Mouse (Mus musculus) NIH3T3 (cell line): Measurements from ENCODE around the gene Sept12.

Experiments used
- DNase-seq: peaks from one replicate; pipeline ENCODE4 v3.0.0-alpha.2; 2012; ENCODE audit warnings: low read depth

Gene Sept12

DNA sequence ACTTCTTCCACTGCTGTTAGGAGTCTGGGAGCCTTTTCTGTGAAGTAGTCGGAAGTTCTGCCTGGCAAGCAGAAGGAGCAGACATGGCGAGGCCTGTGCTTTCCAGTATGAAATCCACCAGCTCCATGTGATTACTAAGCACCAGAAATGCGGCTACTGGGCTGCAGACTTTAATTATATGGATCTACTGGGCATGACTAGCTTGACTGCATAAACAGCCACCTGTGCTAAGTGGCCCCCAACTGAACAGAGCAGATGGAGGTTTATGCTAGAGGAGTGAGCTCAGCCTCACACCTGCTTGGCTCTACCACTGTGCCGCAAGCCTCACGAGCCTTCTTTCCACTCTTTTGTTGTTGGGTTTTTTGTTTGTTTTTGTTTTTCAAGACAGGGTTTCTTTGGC is 23.1 kb downstream of the Sept12 start:
- DNase-seq: no peak

DNA sequence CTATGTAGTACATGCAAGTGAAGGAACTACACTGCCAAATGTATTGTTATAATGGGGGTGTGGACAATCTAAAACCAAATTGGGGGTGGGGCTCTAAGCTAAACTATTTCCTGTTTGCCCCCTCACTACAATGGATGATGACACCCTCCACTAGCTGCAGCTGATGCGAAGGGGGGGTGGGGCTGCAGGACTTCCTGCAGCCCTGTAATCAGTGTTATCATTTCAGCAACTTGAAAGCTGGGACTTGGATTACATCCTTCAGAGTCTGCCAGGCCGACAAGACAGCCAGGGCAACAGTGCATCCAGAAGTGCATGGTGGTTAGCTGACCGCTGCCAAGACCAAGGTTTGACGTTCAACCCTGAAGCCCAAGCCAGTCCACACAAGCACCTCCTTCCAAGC is 26.0 kb downstream of the Sept12 start:
- DNase-seq: no peak

DNA sequence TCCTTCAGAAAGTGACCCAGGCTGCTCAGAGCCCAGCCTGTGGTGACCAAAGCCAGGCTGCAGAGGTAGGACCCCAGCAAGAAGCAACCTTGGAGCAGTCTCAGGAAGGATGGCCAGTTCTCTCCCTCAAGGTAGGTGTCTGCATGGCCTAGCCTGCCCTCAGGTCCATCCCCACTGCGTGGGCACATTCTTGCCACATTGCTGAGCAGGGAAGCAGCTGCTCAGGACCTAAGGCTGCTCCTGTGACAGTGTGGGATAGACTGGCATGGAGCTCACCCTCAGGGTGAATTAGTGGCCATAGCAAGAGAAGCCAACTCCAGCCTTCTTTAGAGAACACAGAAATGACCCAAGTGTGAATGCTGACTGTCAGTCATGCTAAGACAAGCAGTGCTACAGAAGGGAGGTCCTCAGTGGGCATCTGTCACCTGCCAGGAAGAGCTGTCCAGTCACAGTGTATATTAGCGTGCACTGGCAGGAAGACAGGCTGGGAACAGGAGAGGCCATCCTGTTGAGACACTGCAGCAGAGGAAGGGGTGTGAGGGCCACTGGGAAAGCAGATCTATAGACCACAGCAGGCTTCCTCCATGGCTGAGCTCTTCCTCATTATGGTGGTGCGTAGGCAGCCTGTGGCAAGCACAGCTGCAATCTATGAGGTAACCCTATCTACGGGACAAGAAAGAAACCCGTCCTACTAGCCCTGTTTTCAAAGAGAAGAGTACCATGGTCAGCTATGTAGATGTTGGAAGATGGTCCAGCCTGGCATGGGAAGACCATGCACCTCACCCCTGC is 28.4 kb downstream of the Sept12 start:
- DNase-seq: no peak

DNA sequence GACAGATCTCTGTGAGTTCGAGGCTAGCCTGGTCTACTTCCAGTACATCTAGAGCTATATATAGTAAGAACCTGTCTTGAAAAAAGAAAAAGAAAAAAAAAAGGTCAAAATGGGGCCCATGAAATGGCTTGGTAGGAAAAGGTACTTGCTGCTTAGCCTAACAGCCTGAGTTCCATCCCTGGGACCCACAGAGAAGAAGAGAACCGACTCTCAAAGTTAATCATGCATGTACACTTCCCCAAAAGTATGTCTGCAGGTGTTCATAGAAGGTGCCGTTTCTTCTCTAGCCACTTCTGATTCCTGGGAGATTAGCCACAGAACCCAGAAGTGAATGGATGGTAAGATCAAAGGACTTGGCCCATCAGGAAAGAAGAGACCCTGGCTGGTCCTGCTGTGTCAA is 29.2 kb downstream of the Sept12 start:
- DNase-seq: no peak

DNA sequence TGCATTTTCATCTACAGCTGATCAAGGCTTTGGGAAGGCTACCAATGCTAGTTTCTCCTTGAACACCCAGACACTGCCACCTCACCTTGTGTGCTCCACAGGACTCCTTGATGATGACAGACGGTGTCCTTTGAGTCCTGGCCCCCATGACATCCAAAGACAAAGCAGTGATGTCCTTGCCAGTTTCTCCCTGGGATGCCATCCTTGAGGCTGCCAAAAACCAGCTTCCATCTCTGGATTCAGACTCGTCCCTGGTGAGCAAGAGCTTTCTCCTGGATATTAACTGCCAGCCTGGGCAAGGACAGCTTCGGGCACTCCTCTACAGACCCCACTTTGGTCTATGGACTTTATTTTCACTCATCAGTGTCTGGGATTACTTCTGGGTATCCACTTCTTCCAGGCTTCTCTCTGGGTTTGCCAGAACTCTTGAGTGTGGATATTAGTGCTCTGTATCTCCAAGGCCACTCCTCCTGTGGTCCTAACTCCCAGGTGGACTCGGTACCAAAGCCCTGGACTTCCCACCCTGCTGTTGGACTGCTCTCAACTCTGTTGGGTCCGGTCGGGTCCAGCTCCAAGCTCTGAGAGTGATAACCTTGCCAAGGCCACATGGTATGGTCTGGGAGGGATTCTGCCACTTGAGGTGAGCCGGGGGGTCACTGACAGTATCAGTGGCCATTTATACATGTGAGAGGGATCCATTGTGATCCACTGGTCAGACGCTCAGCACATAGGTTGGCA is 32.1 kb downstream of the Sept12 start:
- DNase-seq: no peak

DNA sequence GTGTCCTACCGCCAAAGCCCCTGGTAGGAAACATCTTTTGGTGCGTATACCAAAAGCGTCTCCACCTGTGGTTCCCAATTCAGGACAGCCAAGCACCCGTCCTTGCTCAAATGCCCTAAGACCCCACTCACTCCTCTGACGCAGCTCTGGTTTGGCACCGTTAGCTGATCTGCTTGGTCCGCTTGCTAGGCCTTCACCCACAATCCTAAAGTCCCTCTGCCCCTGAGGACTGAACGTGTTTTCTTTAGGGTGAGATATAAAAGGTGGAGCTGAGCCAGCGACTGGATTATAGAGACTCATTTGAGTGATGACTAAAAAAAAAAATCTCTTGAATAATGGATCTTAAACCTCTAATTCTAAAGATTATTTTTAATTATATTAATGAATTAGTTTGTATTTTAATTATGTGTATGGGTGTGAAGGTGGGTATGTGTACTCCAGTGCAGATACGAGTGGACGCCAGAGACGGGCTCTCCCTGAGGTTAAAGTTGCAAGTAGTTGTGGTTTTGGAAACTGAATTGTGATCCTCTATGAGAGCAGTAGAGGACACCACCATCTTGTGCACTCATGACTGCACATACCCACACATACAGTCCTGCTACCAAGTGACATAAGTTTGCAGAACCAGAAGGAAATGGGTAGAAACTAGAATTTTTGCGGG is 32.8 kb downstream of the Sept12 start:
- peak; percentile 50 for DNase-seq

DNA sequence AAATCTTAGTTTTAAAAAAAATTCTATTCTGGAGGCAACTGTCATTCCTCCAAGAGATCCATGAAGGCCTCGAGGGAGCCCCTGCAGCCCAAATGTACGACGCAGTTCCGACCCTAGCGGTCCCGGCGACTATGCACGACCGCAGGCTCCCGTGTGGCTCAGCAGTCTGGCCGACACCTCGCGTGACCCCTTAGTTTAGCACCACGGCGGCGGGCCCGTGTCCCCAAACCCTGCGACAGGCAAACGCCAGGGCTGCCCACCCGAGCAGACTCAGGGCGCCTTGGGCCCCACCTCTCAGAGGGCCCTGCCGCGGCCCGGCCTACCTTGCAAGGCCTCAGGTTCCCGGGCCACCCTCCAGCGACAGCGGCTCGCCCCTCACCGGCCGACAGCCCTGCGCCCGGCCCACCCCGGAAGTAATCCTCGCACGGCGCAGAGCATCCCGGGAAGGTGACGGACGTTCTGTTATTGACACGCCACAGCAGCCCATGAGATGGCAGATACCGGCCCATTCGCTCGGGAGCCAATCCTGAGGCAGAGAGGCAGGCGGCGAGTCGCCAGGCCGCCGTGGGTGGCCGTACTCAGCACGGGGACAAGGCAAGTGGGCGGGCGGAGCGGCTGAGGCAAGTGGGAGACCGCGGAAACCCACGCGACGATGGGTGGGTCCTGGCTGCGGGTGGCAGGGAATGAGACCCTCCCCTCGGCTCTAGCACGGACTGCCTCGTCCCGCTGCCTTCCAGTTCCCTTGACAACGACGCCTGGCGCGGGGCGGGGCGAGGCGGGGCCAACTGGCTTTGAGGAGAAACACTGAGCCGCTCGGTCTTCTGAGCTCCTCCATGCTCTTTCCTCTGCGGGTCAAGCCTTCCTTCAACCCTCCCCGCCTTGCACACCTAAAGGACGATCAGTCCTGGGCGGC is 33.6 kb downstream of the Sept12 start, which contains the start of gene Anks3:
Gene Anks3 (minus strand): TSS at position 409 of the 913 bp plus-strand sequence.
- peak; percentile 98 for DNase-seq

DNA sequence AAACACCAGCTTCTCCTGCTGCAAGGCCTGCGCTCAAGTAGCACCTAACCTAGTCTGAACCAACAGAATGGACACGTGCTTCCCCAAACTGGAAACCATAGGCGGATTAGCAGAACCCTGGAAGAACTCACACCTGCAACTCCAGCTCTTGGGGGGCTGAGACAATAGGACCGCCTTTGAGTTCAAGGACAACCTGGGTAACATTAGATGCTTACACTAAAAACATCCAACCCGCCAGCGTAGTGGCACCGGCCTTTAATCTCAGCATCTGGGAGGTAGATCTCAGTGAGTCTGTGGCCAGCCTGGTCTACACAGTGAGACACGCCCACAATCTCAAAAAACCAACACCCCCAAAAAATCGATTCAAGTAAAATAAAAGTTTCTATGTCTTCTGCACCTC is 34.3 kb downstream of the Sept12 start:
- peak; percentile 11 for DNase-seq

DNA sequence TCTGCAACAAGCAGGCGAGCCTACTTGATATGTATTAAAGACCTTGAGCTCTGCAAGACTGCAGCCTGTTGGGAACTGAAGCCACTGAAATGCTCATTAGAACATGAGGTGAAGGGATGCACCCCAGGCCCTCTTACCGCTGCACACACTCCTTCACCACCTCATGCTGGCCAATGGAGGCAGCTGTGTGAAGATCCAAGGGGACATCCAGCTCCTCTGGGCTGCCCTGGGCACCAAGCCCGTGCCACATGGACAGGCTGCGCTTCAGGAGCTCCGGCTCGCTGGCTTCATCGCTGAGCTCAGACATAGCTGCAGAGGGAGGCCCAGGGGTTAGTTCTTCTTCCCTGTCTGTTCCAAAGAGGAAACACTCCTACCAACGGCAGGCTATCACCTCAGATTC is 37.4 kb downstream of the Sept12 start:
- no peak for DNase-seq

DNA sequence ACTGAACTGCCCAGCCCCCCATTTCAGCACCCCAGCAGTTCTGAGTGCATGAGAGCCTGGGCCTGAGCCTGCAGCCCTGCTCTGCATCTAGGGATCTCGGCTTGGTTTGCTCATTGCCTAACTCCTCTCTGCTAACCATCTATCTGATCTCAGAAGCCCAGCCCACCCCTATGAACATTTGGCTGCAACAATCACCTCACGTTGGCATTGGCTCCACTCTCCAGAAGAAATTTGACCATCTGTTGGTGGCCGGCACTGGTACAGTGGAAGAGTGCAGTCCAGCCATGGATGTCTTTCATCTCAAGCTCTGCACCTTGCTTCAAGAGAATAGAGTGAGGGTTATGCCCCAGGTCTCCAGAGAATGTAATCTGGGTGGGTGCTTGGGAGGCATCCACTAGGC is 40.2 kb downstream of the Sept12 start:
- DNase-seq: no peak

DNA sequence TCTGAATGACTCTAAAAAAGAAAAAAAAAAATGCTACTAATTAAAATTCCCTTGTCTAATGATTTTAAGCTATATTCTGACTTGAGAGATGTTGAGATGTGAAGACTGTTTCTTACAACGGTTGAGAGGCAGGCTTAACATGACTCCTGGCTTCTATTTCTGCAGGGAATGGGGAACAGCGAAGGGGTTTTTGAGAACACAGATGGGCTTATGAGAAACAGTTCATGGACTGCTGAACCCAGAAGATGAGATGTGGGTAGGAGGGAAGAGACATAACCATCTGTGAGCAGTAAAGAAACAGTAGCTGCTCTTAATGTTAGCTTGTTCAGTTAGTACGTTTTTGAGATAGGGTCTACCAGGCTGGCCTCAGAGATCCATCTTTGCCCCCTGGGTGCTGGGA is 41.0 kb downstream of the Sept12 start:
- no peak for DNase-seq

DNA sequence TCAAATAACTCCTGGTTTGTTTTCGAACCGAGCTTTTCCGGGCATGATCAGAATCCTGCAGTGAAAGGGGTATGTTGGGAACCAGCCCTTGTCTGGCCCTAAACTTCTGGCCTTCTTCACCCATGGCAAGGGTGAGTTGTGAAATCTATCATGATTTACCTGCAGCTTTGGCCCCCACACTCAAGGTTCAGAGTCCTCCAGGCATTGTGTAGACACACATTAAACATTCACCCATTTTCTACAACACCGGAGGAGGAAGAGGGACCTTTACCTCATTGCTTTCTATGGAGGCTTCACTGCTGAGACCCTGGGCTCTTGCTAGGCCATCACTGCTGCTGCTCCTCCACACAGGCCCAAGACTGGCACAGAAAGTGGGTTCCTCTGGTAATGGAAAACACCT is 50.3 kb downstream of the Sept12 start:
- no peak for DNase-seq

DNA sequence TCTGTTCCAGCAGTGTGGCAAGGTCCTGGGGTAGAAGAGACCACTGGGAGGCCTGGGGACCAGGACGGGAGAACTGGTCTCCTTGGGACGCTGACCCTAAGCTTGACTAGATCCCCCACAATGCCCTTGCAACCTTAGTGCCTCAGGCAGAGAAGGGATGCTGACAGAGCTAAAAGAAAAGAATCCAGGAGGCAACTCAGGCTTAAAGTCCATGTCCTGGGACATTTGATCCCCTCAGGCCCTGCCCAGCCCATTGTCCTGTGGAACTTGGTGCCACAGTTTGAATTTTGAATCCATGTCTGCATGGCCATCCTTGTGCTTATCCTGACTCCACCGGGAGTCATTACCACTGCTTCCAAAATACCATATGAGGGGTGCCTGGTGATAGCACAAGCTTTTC is 51.5 kb downstream of the Sept12 start:
- DNase-seq: no peak

DNA sequence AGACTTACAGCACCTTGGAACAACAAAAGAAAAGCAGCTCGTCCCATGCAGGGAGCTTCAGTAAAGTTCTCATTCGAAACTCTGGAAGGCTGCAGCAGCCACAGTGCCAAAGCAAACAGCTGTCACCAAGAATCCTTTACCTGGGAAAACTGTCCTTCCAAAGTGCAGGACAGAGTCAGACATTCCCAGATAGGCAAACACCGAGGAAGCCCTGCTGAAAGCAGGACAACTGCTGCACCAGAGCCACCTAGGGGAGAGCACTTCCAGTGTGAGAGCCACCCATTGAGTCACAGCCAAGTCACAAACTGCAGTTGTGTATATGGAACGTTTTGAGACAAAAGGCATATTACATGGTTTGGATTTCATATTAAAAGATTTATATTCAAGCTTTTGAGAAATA is 52.2 kb downstream of the Sept12 start:
- DNase-seq: no peak

DNA sequence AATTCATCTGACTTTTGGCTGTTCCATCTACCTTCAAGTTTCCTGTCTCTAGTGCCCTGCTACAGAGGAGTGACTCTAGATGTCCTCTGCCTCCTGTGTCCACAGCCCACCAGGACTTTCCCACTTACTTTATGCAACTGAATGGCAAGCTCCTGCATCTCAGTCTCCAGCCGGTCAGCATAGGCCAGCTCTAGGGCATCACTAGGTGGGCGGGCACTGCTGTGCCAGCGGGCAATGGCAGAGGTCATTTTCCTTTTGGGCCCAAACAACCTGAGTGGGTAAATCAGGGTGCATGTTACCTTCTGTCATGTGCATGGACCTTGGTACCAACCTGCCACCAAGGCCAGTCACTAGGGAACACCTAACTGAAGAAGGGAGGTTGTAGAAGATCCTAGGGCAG is 54.2 kb downstream of the Sept12 start:
- DNase-seq: no peak

DNA sequence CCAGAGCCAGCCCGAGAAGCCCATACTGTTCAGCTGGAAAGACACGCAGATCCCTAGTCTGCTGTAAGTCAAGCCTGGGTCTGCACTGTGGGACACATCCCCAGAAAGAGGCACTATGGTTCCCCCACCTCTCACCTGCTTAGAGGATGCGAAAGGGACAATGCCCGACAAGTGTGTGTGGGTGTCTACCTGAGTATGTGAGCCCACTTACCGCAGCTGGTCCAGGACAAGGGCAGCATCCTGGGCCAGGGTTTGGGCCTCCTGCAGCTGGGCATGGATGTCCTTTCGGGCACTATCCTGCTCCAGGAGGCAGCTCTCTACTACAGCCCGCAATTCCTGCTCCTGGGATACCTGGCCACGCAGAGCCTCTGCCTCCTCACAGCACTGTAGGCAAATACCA is 54.8 kb downstream of the Sept12 start:
- no peak for DNase-seq

DNA sequence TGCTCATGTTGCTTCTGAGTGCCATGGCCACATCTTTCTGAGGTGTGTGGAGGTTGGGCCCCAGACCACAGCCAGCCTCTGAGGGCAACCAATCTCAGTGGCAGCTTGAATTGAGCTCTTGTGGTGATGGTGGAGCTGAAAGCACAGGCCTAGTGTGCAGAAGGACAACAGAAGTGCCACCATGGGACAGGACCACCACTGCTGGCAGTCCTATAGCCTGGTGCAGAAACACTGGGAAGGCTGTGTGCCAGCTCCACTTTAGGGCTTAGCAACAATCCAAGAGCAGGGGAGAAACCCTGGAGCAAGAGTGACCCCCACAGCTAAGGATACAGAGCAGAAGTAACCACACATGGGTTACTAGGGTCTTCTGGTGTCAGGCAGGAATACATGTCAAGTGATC is 56.6 kb downstream of the Sept12 start:
- no peak for DNase-seq

DNA sequence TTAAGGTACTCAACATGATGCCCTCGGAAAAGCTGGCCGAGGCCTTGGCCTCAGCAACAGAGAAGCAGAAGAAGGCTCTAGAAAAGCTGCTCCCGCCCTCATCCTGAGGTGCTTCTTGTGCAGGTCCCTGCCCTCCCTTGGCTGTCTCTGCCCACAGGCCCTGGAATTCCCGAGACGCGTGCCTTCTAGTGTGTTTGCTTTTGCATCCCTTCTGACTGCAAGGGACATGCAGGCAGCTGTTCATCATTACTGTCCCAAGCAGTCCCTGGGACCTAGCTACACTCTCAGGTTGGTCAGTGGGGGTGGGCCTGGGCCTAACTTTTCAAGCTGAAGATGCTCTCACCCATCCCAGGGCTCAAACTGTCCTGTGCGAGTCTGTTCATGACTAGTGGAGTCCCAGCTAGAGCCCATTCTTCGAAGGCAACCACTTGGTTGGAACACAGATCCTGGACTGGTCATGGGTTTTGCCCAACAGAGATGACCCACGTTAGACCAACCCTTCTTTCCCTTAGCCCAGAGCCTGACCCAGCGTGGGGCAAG is 57.3 kb downstream of the Sept12 start:
- DNase-seq: no peak

DNA sequence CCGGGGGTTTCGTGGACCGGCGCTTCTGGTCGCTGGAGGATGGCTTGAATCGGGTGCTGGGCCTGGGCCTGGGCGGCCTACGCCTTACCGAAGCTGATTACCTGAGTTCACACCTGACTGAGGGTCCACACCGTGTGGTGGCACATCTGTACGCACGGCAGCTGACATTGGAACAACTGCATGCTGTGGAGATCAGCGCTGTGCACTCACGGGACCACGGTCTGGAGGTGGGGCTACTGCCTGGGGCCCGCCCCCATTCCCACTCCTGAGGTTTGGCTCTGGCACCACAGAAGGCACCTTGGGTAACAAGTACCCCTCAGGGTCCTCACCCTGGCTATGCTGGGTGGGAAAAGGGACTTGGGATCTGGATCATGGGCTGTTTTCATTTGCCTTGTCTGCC is 58.2 kb downstream of the Sept12 start:
- peak; percentile 74 for DNase-seq

DNA sequence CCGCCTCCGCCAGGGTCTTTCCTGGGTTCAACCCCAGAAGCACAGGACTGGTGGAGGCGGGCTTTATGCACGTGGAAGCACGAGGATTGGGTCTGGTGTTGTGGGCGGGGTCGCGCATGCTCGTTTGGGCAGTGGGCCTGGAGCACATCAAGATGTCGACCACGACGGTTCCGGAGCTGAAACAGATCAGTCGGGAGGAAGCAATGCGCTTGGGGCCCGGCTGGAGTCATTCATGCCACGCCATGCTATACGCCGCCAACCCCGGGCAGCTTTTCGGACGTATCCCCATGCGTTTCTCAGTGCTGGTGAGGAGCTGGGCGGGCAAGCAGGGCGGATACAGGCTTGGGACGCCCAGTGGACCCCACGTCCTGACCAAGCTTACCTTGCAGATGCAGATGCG is 58.7 kb downstream of the Sept12 start:
- peak; percentile 96 for DNase-seq

DNA sequence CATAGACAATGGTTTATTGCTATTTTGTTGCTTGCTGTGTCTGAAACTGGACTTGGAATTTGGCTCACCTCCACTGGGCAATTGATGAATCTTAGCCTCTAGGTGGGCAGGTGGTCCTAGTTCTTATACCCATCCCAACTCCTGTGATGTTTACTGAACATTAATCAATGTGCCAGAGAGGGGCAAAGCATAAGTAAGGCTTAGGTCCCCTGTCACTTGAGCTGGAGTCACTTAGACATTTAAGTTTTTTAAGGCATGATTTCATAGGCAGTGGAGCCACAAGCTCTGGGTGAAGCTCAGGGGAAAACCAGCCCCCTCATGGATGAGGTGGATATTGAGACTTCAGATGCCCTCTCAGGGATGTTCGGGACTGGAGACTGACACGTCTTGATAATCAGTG is 59.2 kb downstream of the Sept12 start, which contains the start of gene Nudt16l1:
Gene Nudt16l1 (plus strand): TSS at position 301 of the 400 bp plus-strand sequence.
- DNase-seq: no peak
